Mouse (Mus musculus): Measurements from ENCODE around the gene Olfr266.

The Olfr266 gene

GRCm38 (mm10) chr3:106826187-106826586 lies at the start of gene Olfr266:
Gene Olfr266, minus strand, starts transcription at chr3:106826287.
- no peak for DNase-seq (ENCODE audit: low spot score in 2 of 2)

- no peak for DNase-seq (ENCODE audit: low spot score in 2 of 2)
Measured at GRCm38 (mm10) chr3:106875626-106876025, 49.5 kb upstream of the Olfr266 start.

GRCm38 (mm10) chr3:106872893-106873292 lies 46.8 kb upstream of the Olfr266 start:
- no peak for DNase-seq (ENCODE audit: low spot score in 2 of 2)

GRCm38 (mm10) chr3:106832107-106832506 lies 6.0 kb upstream of the Olfr266 start:
- no peak for DNase-seq (ENCODE audit: low spot score in 2 of 2)

GRCm38 (mm10) chr3:106817676-106818075 lies 8.4 kb downstream of the Olfr266 start:
- DNase-seq (ENCODE audit: low spot score in 2 of 2): no peak

- no peak for DNase-seq (ENCODE audit: low spot score in 2 of 2)
Measured at GRCm38 (mm10) chr3:106808972-106809695, 17.0 kb downstream of the Olfr266 start.

GRCm38 (mm10) chr3:106798079-106798478 lies 28.0 kb downstream of the Olfr266 start:
- DNase-seq (ENCODE audit: low spot score in 2 of 2): no peak

- no peak for DNase-seq (ENCODE audit: low spot score in 2 of 2)
Measured at GRCm38 (mm10) chr3:106789930-106790329, 36.2 kb downstream of the Olfr266 start, which contains the start of gene Cd53. Gene Cd53, minus strand, starts transcription at chr3:106790149.

GRCm38 (mm10) chr3:106788440-106788887 lies 37.6 kb downstream of the Olfr266 start:
- no peak for DNase-seq (ENCODE audit: low spot score in 2 of 2)

GRCm38 (mm10) chr3:106787972-106788371 lies 38.1 kb downstream of the Olfr266 start:
- DNase-seq (ENCODE audit: low spot score in 2 of 2): no peak

- DNase-seq (ENCODE audit: low spot score in 2 of 2): no peak
Measured at GRCm38 (mm10) chr3:106785130-106785529, 41.0 kb downstream of the Olfr266 start.

- no peak for DNase-seq (ENCODE audit: low spot score in 2 of 2)
Measured at GRCm38 (mm10) chr3:106771834-106772233, 54.3 kb downstream of the Olfr266 start.

Measured in frontal cortex, postnatal 10 days (tissue).